Mouse (Mus musculus): Measurements from ENCODE around the gene C130060K24Rik. TPM values are rescaled to one million over a fixed set of nuclear protein-coding genes. Genes with fewer than 3 reads are reported as not detected.

Gene C130060K24Rik
- polyA plus RNA-seq (2014; fragmentation: Illumina TruSeq; extraction: RNeasy Lipid Tissue Mini Kit (QIAGEN cat#74804)), result 6.9 TPM

DNA sequence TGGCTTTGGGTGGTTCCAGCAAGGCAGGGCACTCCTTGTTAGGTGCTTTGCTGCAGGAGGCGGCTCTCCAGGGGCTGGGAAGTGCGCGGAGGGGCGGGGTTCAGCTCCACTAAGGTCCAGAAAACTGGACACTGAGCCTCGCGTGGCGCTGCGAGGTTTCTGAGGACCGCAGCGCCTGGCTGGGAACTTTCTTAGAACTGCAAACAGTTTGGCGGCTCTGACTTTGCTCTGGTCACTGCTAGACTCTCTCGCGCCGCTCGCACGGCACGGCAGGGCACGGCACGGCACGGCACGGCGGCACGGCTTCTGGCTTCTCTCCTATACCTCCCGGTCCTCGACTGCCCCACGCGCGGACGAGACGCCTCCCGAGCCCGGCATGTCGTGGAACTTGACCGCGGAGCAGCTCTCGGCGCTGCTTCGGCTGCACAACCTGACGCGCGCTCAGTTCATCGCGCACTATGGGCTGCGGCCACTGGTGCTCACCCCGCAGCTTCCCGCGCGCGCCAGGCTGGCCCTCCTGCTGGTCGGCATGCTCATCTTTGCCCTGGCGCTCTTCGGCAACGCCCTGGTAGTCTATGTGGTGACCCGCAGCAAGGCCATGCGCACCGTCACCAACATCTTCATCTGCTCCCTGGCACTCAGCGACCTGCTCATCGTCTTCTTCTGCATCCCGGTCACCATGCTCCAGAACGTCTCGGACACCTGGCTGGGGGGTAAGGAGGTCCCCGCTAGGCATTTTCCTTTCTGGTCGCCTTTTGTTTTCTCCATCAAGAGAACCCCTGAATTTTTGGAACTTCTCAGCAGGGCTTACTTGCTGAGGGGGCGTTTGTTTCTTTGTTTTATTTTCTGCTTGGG, at the start of gene C130060K24Rik:
TSS of gene C130060K24Rik (plus strand) at position 188 of the 855 bp plus-strand sequence.

Other genes starting within 250 kb of the C130060K24Rik start
- 39.8 TPM for gene Hpgds, start 236.2 kb upstream of the C130060K24Rik start, polyA plus RNA-seq (2014; fragmentation: Illumina TruSeq; extraction: RNeasy Lipid Tissue Mini Kit (QIAGEN cat#74804))
- gene Tnip3, start 144.2 kb downstream of the C130060K24Rik start, polyA plus RNA-seq (2014; fragmentation: Illumina TruSeq; extraction: RNeasy Lipid Tissue Mini Kit (QIAGEN cat#74804)), result 1.5 TPM

Measured in ovary, adult 10 weeks (tissue).